Mouse (Mus musculus): Measurements from ENCODE around the gene Smbd1. TPM values are rescaled to one million over a fixed set of nuclear protein-coding genes. Genes with fewer than 3 reads are reported as not detected.

Gene Smbd1
- polyA plus RNA-seq, 1 experiment from 2014 or later, result 0.27 TPM

DNA sequence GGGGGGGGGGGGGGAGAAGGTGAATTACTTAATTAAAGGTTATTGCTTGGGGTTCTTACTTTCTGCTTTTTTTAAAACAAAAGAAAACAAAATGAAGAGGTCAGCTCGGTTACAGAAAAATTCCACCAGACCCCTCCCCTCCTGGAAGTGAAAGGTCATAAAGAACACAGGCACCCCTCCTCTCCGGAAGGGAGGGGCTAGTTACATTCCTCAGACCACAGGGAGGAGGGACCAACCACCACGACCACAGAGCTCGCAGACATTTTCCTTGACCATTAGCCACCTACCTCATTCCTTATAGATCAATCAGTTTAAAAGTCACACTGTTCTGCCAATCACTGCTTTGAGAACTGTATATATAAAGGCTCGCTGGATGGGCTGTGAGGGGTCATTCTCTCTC, 6.4 kb downstream of the Smbd1 start:
- H3K27me3 ChIP-seq (ENCODE audit: control insufficient read depth, insufficient read depth, low read length), result no peaks in the 10 kb centered on the region
- H3K9me3 ChIP-seq (replicated peaks; ENCODE audit: control insufficient read depth, low read length), result no peaks in the 10 kb centered on the region
- ATAC-seq (ENCODE audit: insufficient read depth, low FRiP score), result no peak
- no peak overlapping the region for H3K27ac ChIP-seq (ENCODE audit: low read length)
- H3K4me2 ChIP-seq (ENCODE audit: low read depth, low read length), result no peak overlapping the region
- H3K36me3 ChIP-seq (ENCODE audit: control insufficient read depth, insufficient read depth, low read length), result no peaks in the 10 kb centered on the region
- no peak overlapping the region for H3K4me3 ChIP-seq (replicated peaks; ENCODE audit: low read length)
- 35% methylated on average over 5 of the region's 5 CpGs for WGBS
- H3K4me1 ChIP-seq (ENCODE audit: control insufficient read depth, insufficient read depth, low read length), result peaks cover 6% of the 10 kb centered on the region; the same call in 1 of the 2 replicates
- H3K9ac ChIP-seq (ENCODE audit: low read length), result no peak overlapping the region

DNA sequence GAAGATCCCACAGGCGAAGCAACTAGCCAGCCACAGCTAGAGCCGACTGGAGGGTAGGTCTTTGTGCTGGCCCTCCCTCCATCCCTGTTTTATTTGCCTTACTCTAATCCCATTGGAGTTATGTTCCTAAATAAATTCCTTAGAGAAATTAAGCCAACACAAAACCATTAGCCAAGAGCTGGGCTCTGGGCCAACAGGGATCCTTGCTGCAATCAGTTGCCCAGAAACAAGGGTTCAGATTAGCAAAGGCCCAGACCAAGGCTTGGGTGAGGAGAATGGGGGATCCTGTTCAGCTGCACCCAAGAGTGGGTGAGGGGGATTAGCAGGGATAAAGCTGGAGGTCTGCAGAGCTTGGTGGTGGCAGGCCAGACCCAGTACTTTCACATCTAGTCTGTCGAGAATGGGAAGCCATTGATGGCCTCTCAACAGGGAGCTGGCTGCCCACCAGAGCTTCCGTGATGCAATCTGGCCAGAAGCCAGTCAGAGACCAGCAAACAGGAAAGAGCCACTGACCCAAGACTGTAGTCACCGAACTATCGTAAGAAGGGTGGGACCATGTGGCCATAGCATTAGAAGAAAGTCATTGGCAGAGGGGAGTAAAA, 6.9 kb downstream of the Smbd1 start:
- Histone ChIP-seq H3K4me3 (replicated peaks; ENCODE audit: low read length) (no peak overlapping the region), H3K27me3 (ENCODE audit: control insufficient read depth, insufficient read depth, low read length) (no peaks in the 10 kb centered on the region), H3K9ac (ENCODE audit: low read length) (no peak overlapping the region), H3K9me3 (replicated peaks; ENCODE audit: control insufficient read depth, low read length) (no peaks in the 10 kb centered on the region), H3K27ac (ENCODE audit: low read length) (peak overlapping the region; percentile 23; the same call in 1 of the 2 replicates), H3K4me2 (ENCODE audit: low read depth, low read length) (0 out of 2 replicates have a peak overlapping the region, but pooled peaks have one; percentile 6), H3K4me1 (ENCODE audit: control insufficient read depth, insufficient read depth, low read length) (peaks cover 6% of the 10 kb centered on the region; the same call in 1 of the 2 replicates), H3K36me3 (ENCODE audit: control insufficient read depth, insufficient read depth, low read length) (no peaks in the 10 kb centered on the region)
- peak; percentile 45; the same call in 1 of the 2 replicates for ATAC-seq (ENCODE audit: insufficient read depth, low FRiP score)
- 38% methylated on average over 6 of the region's 6 CpGs for WGBS

DNA sequence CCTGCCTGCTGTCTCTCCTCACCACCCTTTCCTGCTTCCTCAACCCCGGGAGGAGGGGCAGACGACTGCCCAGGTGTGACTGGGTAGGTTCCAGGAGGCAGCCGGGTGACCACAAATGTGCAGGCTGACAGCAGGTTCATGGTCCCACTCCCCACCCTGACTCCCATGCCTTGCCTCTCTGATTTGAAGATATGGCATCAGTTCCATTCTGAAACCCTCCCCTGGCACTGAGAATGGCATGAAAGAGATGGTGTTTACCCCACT, 12.9 kb downstream of the Smbd1 start, which contains the start of gene Muc20:
Gene Muc20, minus strand, starts transcription at position 10 of the 264 bp plus-strand sequence.
- H3K27me3 ChIP-seq (ENCODE audit: control insufficient read depth, insufficient read depth, low read length), result no peaks in the 10 kb centered on the region
- no peaks in the 10 kb centered on the region for H3K4me1 ChIP-seq (ENCODE audit: control insufficient read depth, insufficient read depth, low read length)
- no peak for ATAC-seq (ENCODE audit: insufficient read depth, low FRiP score)
- WGBS, result 55% methylated on average over 3 of the region's 3 CpGs
- H3K27ac ChIP-seq (ENCODE audit: low read length), result no peak within 1 kb of the TSS
- H3K36me3 ChIP-seq (ENCODE audit: control insufficient read depth, insufficient read depth, low read length), result no peaks in the 10 kb centered on the region
- H3K4me2 ChIP-seq (ENCODE audit: low read depth, low read length), result no peak within 1 kb of the TSS
- no peak within 1 kb of the TSS for H3K4me3 ChIP-seq (replicated peaks; ENCODE audit: low read length)
- no peaks in the 10 kb centered on the region for H3K9me3 ChIP-seq (replicated peaks; ENCODE audit: control insufficient read depth, low read length)
- no peak within 1 kb of the TSS for H3K9ac ChIP-seq (ENCODE audit: low read length)

DNA sequence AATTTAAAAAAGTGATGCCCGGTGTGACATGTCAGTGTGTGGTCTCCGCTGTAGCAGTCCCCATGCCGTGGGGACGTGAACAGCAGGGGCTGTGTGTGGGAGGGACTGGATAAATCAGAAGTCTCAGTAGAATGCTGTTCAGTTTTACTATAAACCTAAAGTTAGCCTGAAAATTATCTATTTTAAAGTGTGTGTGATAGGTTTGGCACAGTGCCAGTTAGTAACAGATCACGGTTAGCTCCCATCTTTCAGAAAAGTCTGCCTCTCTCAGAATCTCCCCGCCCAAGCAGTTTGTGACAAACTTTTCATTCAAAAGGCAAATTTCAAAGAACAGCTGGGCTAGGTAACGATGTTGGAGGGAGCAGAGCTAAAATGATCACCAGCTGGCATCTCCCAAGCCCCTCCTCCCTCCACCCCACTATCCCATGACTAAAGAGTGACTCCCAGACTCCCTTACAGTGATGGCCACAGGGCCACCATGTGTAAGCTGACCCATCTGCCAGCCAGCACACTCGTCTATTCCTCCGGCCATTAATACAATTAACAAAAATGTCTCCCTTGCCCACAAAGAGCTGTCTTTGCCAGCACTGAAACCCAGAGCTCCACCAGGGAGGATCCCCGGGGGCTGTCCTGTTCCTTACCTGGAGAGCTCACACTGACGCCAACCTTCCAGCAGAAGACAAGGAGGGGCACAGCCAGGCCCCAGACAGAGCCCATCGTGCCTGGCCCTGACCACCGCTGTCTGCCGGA, 13.4 kb downstream of the Smbd1 start:
- no peak overlapping the region for H3K4me2 ChIP-seq (ENCODE audit: low read depth, low read length)

DNA sequence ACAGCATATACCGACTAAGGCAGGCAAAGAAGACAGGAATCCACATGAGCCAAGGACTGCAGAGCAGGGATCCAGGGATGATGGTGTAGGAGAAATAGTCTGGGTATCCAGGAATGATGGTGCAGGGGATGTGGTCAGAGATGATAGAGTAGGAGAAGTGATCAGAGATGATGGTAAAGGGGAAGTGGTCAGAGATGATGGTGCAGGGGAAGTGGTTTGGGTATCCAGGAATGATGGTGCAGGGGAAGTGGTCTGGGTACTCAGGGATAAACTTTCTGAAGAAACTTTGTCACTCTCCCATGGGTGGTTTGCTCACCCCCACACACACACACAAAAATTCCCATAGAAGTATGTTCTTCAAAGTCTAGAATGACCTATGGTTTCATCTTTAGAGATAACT, 15.1 kb downstream of the Smbd1 start:
- Histone ChIP-seq H3K4me2 (ENCODE audit: low read depth, low read length) (no peak overlapping the region), H3K27me3 (ENCODE audit: control insufficient read depth, insufficient read depth, low read length) (no peaks in the 10 kb centered on the region), H3K27ac (ENCODE audit: low read length) (no peak overlapping the region), H3K9ac (ENCODE audit: low read length) (no peak overlapping the region), H3K4me3 (replicated peaks; ENCODE audit: low read length) (no peak overlapping the region), H3K36me3 (ENCODE audit: control insufficient read depth, insufficient read depth, low read length) (no peaks in the 10 kb centered on the region), H3K9me3 (replicated peaks; ENCODE audit: control insufficient read depth, low read length) (no peaks in the 10 kb centered on the region), H3K4me1 (ENCODE audit: control insufficient read depth, insufficient read depth, low read length) (no peaks in the 10 kb centered on the region)
- ATAC-seq (ENCODE audit: insufficient read depth, low FRiP score), result no peak
- WGBS, result 79% methylated on average over 1 of the region's 1 CpGs

More for the DNA sequence above, 13.4 kb downstream of the Smbd1 start:
- Histone ChIP-seq H3K36me3 (ENCODE audit: control insufficient read depth, insufficient read depth, low read length) (no peaks in the 10 kb centered on the region), H3K27me3 (ENCODE audit: control insufficient read depth, insufficient read depth, low read length) (no peaks in the 10 kb centered on the region), H3K4me3 (replicated peaks; ENCODE audit: low read length) (no peak overlapping the region), H3K4me1 (ENCODE audit: control insufficient read depth, insufficient read depth, low read length) (no peaks in the 10 kb centered on the region), H3K27ac (ENCODE audit: low read length) (no peak overlapping the region), H3K9me3 (replicated peaks; ENCODE audit: control insufficient read depth, low read length) (no peaks in the 10 kb centered on the region), H3K9ac (ENCODE audit: low read length) (no peak overlapping the region)
- no peak for ATAC-seq (ENCODE audit: insufficient read depth, low FRiP score)
- 61% methylated on average over 14 of the region's 14 CpGs for WGBS

DNA sequence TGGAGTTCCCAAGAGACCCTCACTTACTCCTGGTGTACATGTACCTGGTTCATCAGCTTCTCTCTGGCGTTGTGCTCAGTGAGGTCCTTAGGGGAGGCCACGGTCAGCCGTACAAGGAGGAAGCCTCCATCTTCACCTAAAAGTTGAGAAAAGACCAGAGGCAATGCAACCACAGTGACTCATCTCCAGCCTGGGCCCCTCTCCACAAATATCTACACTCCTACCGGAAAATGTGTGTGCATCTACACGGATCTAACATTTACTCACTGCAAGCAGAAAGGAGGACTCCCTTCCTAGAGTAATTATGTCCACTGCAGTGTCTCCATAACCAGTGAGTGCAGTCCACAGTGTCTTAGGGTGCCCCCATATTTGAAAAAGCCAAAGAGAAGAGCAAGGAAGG, 20.2 kb downstream of the Smbd1 start:
- Histone ChIP-seq H3K4me2 (ENCODE audit: low read depth, low read length) (no peak overlapping the region), H3K9me3 (replicated peaks; ENCODE audit: control insufficient read depth, low read length) (no peaks in the 10 kb centered on the region), H3K9ac (ENCODE audit: low read length) (no peak overlapping the region), H3K27ac (ENCODE audit: low read length) (no peak overlapping the region), H3K27me3 (ENCODE audit: control insufficient read depth, insufficient read depth, low read length) (no peaks in the 10 kb centered on the region), H3K4me1 (ENCODE audit: control insufficient read depth, insufficient read depth, low read length) (no peaks in the 10 kb centered on the region), H3K36me3 (ENCODE audit: control insufficient read depth, insufficient read depth, low read length) (no peaks in the 10 kb centered on the region), H3K4me3 (replicated peaks; ENCODE audit: low read length) (no peak overlapping the region)
- ATAC-seq (ENCODE audit: insufficient read depth, low FRiP score), result no peak
- WGBS, result 89% methylated on average over 5 of the region's 5 CpGs

DNA sequence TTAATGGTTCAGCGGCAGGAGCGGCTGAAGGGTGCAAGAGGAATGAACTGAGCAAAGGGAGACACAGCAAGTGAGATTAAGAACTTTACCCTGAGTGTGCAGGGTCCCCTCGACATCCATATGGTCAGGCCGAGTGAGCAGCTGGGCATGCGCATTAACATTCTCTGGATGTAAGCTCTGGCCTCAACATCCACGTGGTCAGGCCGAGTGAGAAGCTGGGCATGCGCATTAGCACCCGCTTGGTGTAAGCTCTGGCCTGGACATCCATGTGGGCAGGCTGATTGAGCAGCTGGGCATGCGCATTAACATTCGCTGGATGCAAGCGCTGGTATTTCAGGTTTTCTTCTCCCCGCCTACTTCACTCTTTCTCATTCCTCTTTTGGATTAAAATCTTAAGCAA, 25.4 kb downstream of the Smbd1 start:
- Histone ChIP-seq H3K27me3 (ENCODE audit: control insufficient read depth, insufficient read depth, low read length) (no peaks in the 10 kb centered on the region), H3K9me3 (replicated peaks; ENCODE audit: control insufficient read depth, low read length) (no peaks in the 10 kb centered on the region), H3K4me3 (replicated peaks; ENCODE audit: low read length) (no peak overlapping the region), H3K36me3 (ENCODE audit: control insufficient read depth, insufficient read depth, low read length) (no peaks in the 10 kb centered on the region), H3K27ac (ENCODE audit: low read length) (no peak overlapping the region), H3K4me2 (ENCODE audit: low read depth, low read length) (no peak overlapping the region), H3K4me1 (ENCODE audit: control insufficient read depth, insufficient read depth, low read length) (no peaks in the 10 kb centered on the region), H3K9ac (ENCODE audit: low read length) (no peak overlapping the region)
- ATAC-seq (ENCODE audit: insufficient read depth, low FRiP score), result no peak
- 69% methylated on average over 13 of the region's 13 CpGs for WGBS

DNA sequence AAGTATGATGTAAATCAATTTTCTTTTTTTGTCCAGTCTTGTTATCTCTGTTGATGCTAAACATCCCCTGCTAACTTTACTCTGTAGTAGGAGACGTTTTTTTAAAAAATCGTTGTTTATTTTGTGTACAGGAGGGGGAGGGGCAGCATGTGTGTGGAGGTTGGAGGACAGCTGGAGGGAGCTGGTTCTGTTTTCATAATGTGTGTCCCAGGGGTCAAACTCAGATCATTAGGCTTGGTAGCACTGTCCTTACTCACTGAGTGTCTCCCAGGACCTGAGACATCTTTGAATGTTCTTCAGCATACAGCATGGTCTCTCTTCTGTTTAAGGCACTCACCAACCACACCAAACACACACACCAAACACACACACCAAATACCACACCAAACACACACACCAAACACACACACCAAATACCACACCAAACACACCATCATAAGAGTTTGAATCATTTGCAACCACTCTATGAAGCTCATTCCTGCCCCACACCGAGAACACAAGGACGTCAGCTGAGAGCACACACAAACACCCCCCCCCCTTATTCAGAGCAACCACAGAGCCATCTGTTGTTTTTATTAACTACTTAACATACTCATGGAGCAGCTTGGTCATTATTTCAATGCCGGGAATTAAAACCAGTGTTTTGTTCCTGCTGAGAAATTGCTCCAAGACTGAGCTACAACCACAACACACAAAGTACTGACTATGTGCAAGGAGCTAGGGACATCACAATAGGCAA, 26.8 kb downstream of the Smbd1 start:
- H3K27me3 ChIP-seq (ENCODE audit: control insufficient read depth, insufficient read depth, low read length), result no peaks in the 10 kb centered on the region
- no peak overlapping the region for H3K27ac ChIP-seq (ENCODE audit: low read length)
- H3K9me3 ChIP-seq (replicated peaks; ENCODE audit: control insufficient read depth, low read length), result no peaks in the 10 kb centered on the region
- no peaks in the 10 kb centered on the region for H3K4me1 ChIP-seq (ENCODE audit: control insufficient read depth, insufficient read depth, low read length)
- no peak overlapping the region for H3K9ac ChIP-seq (ENCODE audit: low read length)
- no peak overlapping the region for H3K4me3 ChIP-seq (replicated peaks; ENCODE audit: low read length)
- no peak overlapping the region for H3K4me2 ChIP-seq (ENCODE audit: low read depth, low read length)
- 45% methylated on average over 5 of the region's 5 CpGs for WGBS
- ATAC-seq (ENCODE audit: insufficient read depth, low FRiP score), result no peak
- H3K36me3 ChIP-seq (ENCODE audit: control insufficient read depth, insufficient read depth, low read length), result no peaks in the 10 kb centered on the region

DNA sequence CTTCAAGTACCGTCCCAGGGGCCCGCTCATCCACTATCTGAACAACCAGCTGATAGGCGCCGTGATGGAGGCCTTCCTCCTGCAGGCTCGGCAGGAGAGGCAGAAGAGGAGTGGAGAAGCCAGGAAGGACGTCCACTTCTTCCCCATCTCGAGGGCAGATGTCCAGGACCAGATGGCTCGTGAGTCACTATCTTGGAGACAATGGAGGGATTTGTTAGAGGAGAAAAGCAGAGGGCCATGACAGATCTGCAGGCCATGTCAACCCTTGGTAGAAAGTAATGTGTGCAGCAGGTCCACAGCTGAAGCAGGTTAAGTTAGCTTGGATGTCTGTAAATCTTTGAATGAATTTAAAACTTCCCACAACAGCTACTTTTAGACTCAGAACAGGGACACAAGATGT, 31.3 kb downstream of the Smbd1 start:
- H3K4me1 ChIP-seq (ENCODE audit: control insufficient read depth, insufficient read depth, low read length), result no peaks in the 10 kb centered on the region
- no peak overlapping the region for H3K4me3 ChIP-seq (replicated peaks; ENCODE audit: low read length)
- no peak overlapping the region for H3K4me2 ChIP-seq (ENCODE audit: low read depth, low read length)
- no peak for ATAC-seq (ENCODE audit: insufficient read depth, low FRiP score)
- no peaks in the 10 kb centered on the region for H3K36me3 ChIP-seq (ENCODE audit: control insufficient read depth, insufficient read depth, low read length)
- WGBS, result 56% methylated on average over 8 of the region's 8 CpGs
- H3K27ac ChIP-seq (ENCODE audit: low read length), result no peak overlapping the region
- no peaks in the 10 kb centered on the region for H3K27me3 ChIP-seq (ENCODE audit: control insufficient read depth, insufficient read depth, low read length)
- H3K9me3 ChIP-seq (replicated peaks; ENCODE audit: control insufficient read depth, low read length), result no peaks in the 10 kb centered on the region
- no peak overlapping the region for H3K9ac ChIP-seq (ENCODE audit: low read length)
